Mouse (Mus musculus): ENCODE data around the gene Ptrh1. TPM values are rescaled to one million over a fixed set of nuclear protein-coding genes. Genes with fewer than 3 reads are reported as not detected.

Ptrh1 gene
- total and polyA plus RNA-seq, 3 experiments: 12.3 to 27.9 TPM; not detected in 1

DNA sequence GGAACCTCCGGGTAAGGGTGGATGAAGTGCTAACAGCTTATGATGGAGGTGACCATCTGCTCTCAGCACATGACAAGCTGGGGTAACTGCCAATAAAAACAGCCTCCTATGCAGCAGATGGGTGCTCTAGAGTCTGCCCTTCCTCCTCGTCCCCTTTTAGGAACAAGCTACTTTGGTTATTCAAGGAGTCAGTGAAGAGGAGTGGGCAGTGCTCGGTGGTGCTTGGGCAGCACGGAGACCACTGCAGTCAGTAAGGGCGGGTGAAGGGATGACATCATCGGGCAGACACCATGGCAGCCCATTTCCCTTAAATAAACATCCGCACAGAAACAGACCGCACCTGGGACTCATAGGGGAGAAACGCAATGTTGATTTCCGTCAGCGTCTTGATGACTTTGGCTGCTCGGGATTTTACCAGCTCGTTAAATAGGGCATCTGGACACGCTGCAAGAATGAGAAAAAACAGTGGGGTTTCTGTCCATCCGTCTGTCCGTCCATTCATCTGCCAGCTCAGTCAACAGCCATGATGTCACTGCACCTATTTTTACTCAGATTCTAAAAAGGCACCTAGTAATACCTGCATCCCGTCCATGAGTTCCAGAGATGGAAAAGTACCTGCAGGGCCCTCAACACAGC lies 41.5 kb downstream of the Ptrh1 start:
- Histone ChIP-seq H3K79me2 (ENCODE audit: control insufficient read depth, insufficient read depth, low read length, poor library complexity) (no peaks in the 10 kb centered on the region), H3K36me3 (ENCODE audit: control insufficient read depth in 1 of 2, insufficient read depth in 2 of 2, low read length in 2 of 2) (peaks cover 0 to 2% of the 10 kb centered on the region in 2 experiments; a peak in 1 of 4 replicates), H3K4me1 (ENCODE audit: control insufficient read depth in 1 of 2, insufficient read depth in 2 of 2, low read length in 2 of 2) (no peaks in the 10 kb centered on the region), H3K27ac (ENCODE audit: control insufficient read depth, low read depth, low read length) (no peak overlapping the region), H3K27me3 (ENCODE audit: control insufficient read depth in 1 of 2, insufficient read depth in 2 of 2, low read length in 2 of 2) (no peaks in the 10 kb centered on the region), H3K9ac (ENCODE audit: control insufficient read depth, low read depth, low read length, poor library complexity, severe bottlenecking) (no peak overlapping the region), H3K4me3 (ENCODE audit: control insufficient read depth in 1 of 2, insufficient read depth in 1 of 2, low read depth in 2 of 2, low read length in 2 of 2) (no peak overlapping the region), H3K9me3 (replicated peaks; ENCODE audit: insufficient read depth, low read length) (no peaks in the 10 kb centered on the region)
- no peak for DNase-seq (ENCODE audit: low read depth, low spot score)
- TF ChIP-seq HCFC1 (IDR thresholded peaks at IDR 0.05; ENCODE audit: low read depth, low read length): no peak
- no peak for TF ChIP-seq SIN3A (IDR thresholded peaks at IDR 0.05; ENCODE audit: low read length)
- TF ChIP-seq RAD21 (IDR thresholded peaks at IDR 0.05; ENCODE audit: low read depth, low read length): no peak
- TF ChIP-seq ZNF384 (IDR thresholded peaks at IDR 0.05; ENCODE audit: low read depth, low read length): no peak

DNA sequence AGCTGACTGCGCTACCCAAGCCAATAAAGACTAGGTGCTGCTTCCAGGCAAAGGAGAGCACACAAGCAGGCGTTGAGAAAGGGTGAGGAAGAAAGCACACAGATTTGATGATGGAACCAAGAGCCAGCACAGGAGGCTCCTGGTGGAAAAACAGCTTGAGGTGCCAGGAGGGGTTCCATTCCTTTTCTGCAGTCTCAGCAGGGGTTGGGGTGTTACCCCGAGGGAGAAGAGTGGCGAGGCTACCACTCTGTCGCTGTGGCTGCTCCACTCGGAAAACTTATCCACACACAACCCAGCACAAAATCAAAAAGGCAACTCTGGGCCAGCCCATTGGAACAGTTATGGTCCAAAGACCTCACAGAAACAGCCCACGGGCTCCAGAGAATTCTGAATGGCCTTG lies 42.0 kb downstream of the Ptrh1 start:
- no peaks in the 10 kb centered on the region for H3K4me1 ChIP-seq (ENCODE audit: control insufficient read depth in 1 of 2, insufficient read depth in 2 of 2, low read length in 2 of 2)
- no peak for DNase-seq (ENCODE audit: low read depth, low spot score)
- no peak for TF ChIP-seq USF1 (IDR thresholded peaks at IDR 0.05; ENCODE audit: low read depth, low read length)
- no peak for TF ChIP-seq GATA1 (IDR thresholded peaks at IDR 0.05; ENCODE audit: low read depth, low read length)
- no peak for TF ChIP-seq TCF12 (IDR thresholded peaks at IDR 0.05; ENCODE audit: low read depth, low read length)
- H3K4me3 ChIP-seq (ENCODE audit: control insufficient read depth in 1 of 2, insufficient read depth in 1 of 2, low read depth in 2 of 2, low read length in 2 of 2): no peak overlapping the region
- no peak overlapping the region for H3K9ac ChIP-seq (ENCODE audit: control insufficient read depth, low read depth, low read length, poor library complexity, severe bottlenecking)
- peaks cover 0 to 2% of the 10 kb centered on the region in 2 experiments; a peak in 1 of 4 replicates for H3K36me3 ChIP-seq (ENCODE audit: control insufficient read depth in 1 of 2, insufficient read depth in 2 of 2, low read length in 2 of 2)
- H3K27me3 ChIP-seq (ENCODE audit: control insufficient read depth in 1 of 2, insufficient read depth in 2 of 2, low read length in 2 of 2): no peaks in the 10 kb centered on the region
- H3K79me2 ChIP-seq (ENCODE audit: control insufficient read depth, insufficient read depth, low read length, poor library complexity): no peaks in the 10 kb centered on the region
- H3K9me3 ChIP-seq (replicated peaks; ENCODE audit: insufficient read depth, low read length): no peaks in the 10 kb centered on the region
- H3K27ac ChIP-seq (ENCODE audit: control insufficient read depth, low read depth, low read length): no peak overlapping the region

DNA sequence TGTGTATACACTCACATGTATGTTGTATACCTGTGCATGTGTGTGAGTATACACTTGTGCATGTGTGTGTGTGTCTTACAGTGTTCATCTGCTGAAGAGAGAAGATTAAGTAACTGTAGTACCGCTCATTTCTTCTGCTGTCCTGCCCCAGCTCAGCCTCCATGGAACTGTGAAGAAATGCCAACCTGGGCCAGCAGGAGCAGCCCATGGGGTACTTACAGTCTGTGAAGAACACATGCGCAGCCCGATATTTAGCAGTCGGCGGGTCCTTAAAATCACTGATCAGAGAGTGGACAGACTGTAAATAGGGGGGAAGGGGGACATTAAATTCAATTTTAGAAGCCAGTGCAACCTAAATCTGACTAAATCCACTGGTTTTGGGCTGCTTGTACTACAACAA lies 42.6 kb downstream of the Ptrh1 start:
- TF ChIP-seq GABPA (IDR thresholded peaks at IDR 0.05; ENCODE audit: low read depth, low read length) (no peak), USF1 (IDR thresholded peaks at IDR 0.05; ENCODE audit: low read depth, low read length) (no peak), CTCF (IDR thresholded peaks at IDR 0.05 in 2 of 3, conservative IDR thresholded peaks at IDR 0.05 in 1 of 3; ENCODE audit: control insufficient read depth in 1 of 3, insufficient read depth in 1 of 3, low read depth in 2 of 3, low read length in 3 of 3, poor library complexity in 1 of 3, severe bottlenecking in 1 of 3) (no peak), ETS1 (IDR thresholded peaks at IDR 0.05; ENCODE audit: low read depth, low read length) (no peak), BHLHE40 (IDR thresholded peaks at IDR 0.05; ENCODE audit: borderline replicate concordance, low read depth, low read length) (no peak), USF2 (IDR thresholded peaks at IDR 0.05; ENCODE audit: borderline replicate concordance in 1 of 2, insufficient read depth in 1 of 2, low read depth in 1 of 2, low read length in 2 of 2) (no peak), MYB (IDR thresholded peaks at IDR 0.05; ENCODE audit: low read depth, low read length) (no peak), MXI1 (IDR thresholded peaks at IDR 0.05; ENCODE audit: low read depth, low read length) (no peak), MAZ (IDR thresholded peaks at IDR 0.05; ENCODE audit: low read depth, low read length) (no peak), POLR2AphosphoS5 (IDR thresholded peaks at IDR 0.05; ENCODE audit: borderline replicate concordance, low read depth, low read length) (no peak), UBTF (IDR thresholded peaks at IDR 0.05; ENCODE audit: borderline replicate concordance, insufficient read depth, low read depth, low read length) (no peak), E2F4 (IDR thresholded peaks at IDR 0.05; ENCODE audit: borderline replicate concordance, low read depth, low read length) (no peak), KAT2A (conservative IDR thresholded peaks at IDR 0.05; ENCODE audit: low read depth, low read length) (no peak), MAFK (IDR thresholded peaks at IDR 0.05; ENCODE audit: borderline replicate concordance, low read depth, low read length) (no peak), ZNF384 (IDR thresholded peaks at IDR 0.05; ENCODE audit: low read depth, low read length) (no peak), CHD1 (IDR thresholded peaks at IDR 0.05; ENCODE audit: low read depth, low read length) (no peak), EP300 (IDR thresholded peaks at IDR 0.05; ENCODE audit: low read depth in 1 of 2, low read length in 2 of 2) (no peak), JUND (IDR thresholded peaks at IDR 0.05; ENCODE audit: low read depth, low read length) (no peak)
- Histone ChIP-seq H3K79me2 (ENCODE audit: control insufficient read depth, insufficient read depth, low read length, poor library complexity) (no peaks in the 10 kb centered on the region), H3K36me3 (ENCODE audit: control insufficient read depth in 1 of 2, insufficient read depth in 2 of 2, low read length in 2 of 2) (peaks cover 0 to 2% of the 10 kb centered on the region in 2 experiments; a peak in 1 of 4 replicates)

More for the DNA sequence above, 42.6 kb downstream of the Ptrh1 start:
- H3K4me3 ChIP-seq (ENCODE audit: control insufficient read depth in 1 of 2, insufficient read depth in 1 of 2, low read depth in 2 of 2, low read length in 2 of 2): no peak overlapping the region
- H3K9ac ChIP-seq (ENCODE audit: control insufficient read depth, low read depth, low read length, poor library complexity, severe bottlenecking): no peak overlapping the region
- no peaks in the 10 kb centered on the region for H3K4me1 ChIP-seq (ENCODE audit: control insufficient read depth in 1 of 2, insufficient read depth in 2 of 2, low read length in 2 of 2)
- H3K27ac ChIP-seq (ENCODE audit: control insufficient read depth, low read depth, low read length): no peak overlapping the region
- DNase-seq (ENCODE audit: low read depth, low spot score): no peak
- H3K9me3 ChIP-seq (replicated peaks; ENCODE audit: insufficient read depth, low read length): no peaks in the 10 kb centered on the region
- no peaks in the 10 kb centered on the region for H3K27me3 ChIP-seq (ENCODE audit: control insufficient read depth in 1 of 2, insufficient read depth in 2 of 2, low read length in 2 of 2)

All from MEL (cell line).